ENCODE assay signal across 25 mouse cellular contexts in genomic region chr17:30512531-30512930, GRCm38 (mm10).
"Had no signal": no experiment of that assay in that cellular context is flagged by ENCODE, and none has a peak within 500 bp of the region (broad histone marks: within the 10 kb centered on the region; RNA-seq: fewer than 3 reads in every experiment).

No protein-coding gene starts in this region.

- ATAC-seq: hindbrain, postnatal 0 days; liver, embryonic 12.5 days had no signal

- DNase-seq: gastrocnemius, postnatal 14 days; gastrocnemius, postnatal 36 days; heart, adult 18-20 months; heart, postnatal 14 days; heart, postnatal 36 days; kidney, adult 11 months; kidney, adult 2 months; kidney, adult 9 months; kidney, postnatal 14 days; kidney, postnatal 36 days; layer of hippocampus, adult 9-11 months; layer of hippocampus, postnatal 36 days; left cerebral cortex, postnatal 4 days had no signal

- H3K9me3 ChIP-seq: heart, embryonic 10.5 days; heart, embryonic 13.5 days; heart, embryonic 15.5 days; hindbrain, embryonic 13.5 days; hindbrain, embryonic 15.5 days; kidney, embryonic 15.5 days; limb, embryonic 13.5 days; limb, embryonic 15.5 days; liver, embryonic 12.5 days had no signal

- H3K9ac ChIP-seq: heart, embryonic 13.5 days; heart, embryonic 15.5 days; hindbrain, embryonic 13.5 days; hindbrain, embryonic 15.5 days; kidney, embryonic 15.5 days; limb, embryonic 13.5 days; limb, embryonic 15.5 days; liver, embryonic 12.5 days; liver, embryonic 14.5 days had no signal

- H3K4me2 ChIP-seq: heart, embryonic 13.5 days; heart, embryonic 15.5 days; hindbrain, embryonic 13.5 days; hindbrain, embryonic 15.5 days; kidney, embryonic 15.5 days; limb, embryonic 13.5 days; limb, embryonic 15.5 days; liver, embryonic 12.5 days had no signal

- H3K27me3 ChIP-seq: heart, embryonic 13.5 days; heart, embryonic 15.5 days; hindbrain, embryonic 13.5 days; hindbrain, embryonic 15.5 days; kidney, embryonic 15.5 days; limb, embryonic 13.5 days; limb, embryonic 15.5 days; liver, embryonic 12.5 days had no signal

- H3K4me1 ChIP-seq: limb, embryonic 15.5 days had no signal

- H3K27ac ChIP-seq: heart, embryonic 10.5 days; heart, embryonic 13.5 days; heart, embryonic 15.5 days; hindbrain, embryonic 13.5 days; hindbrain, embryonic 15.5 days; hindbrain, postnatal 0 days; kidney, embryonic 15.5 days; kidney, postnatal 0 days; limb, embryonic 13.5 days; limb, embryonic 15.5 days; liver, embryonic 12.5 days; liver, embryonic 14.5 days had no signal

- H3K36me3 ChIP-seq: liver, embryonic 12.5 days had no signal

- H3K4me3 ChIP-seq: heart, embryonic 10.5 days; heart, embryonic 13.5 days; heart, embryonic 15.5 days; hindbrain, embryonic 13.5 days; hindbrain, embryonic 15.5 days; kidney, embryonic 15.5 days; limb, embryonic 13.5 days; limb, embryonic 15.5 days; liver, embryonic 12.5 days had no signal
